Mouse (Mus musculus) Muller cell, postnatal 12 days (primary cell): ENCODE results near the gene Tfec.

ENCODE experiments used
- DNase-seq: peaks from one replicate; pipeline ENCODE4 v3.0.0-alpha.2; 2015; ENCODE audit errors: inconsistent ontology term

Tfec gene

GRCm38 (mm10) chr6:16898251-16898862 is at the start of gene Tfec:
Gene Tfec, minus strand, starts transcription at chr6:16898441.
- no peak for DNase-seq

GRCm38 (mm10) chr6:16947837-16948236 is 49.6 kb upstream of the Tfec start:
- no peak for DNase-seq

- DNase-seq = no peak
Observed at GRCm38 (mm10) chr6:16943513-16943912, 45.3 kb upstream of the Tfec start.

- peak; percentile 97 for DNase-seq
Observed at GRCm38 (mm10) chr6:16942433-16942832, 44.2 kb upstream of the Tfec start.

- DNase-seq = no peak
Observed at GRCm38 (mm10) chr6:16931059-16931458, 32.8 kb upstream of the Tfec start.

- peak; percentile 54 for DNase-seq
Observed at GRCm38 (mm10) chr6:16920111-16920656, 21.9 kb upstream of the Tfec start.

- peak; percentile 20 for DNase-seq
Observed at GRCm38 (mm10) chr6:16891819-16892218, 6.4 kb downstream of the Tfec start.

- no peak for DNase-seq
Observed at GRCm38 (mm10) chr6:16883537-16884307, 14.5 kb downstream of the Tfec start.

- peak; percentile 66 for DNase-seq
Observed at GRCm38 (mm10) chr6:16874021-16874542, 24.2 kb downstream of the Tfec start.

- peak; percentile 14 for DNase-seq
Observed at GRCm38 (mm10) chr6:16870067-16870466, 28.2 kb downstream of the Tfec start.

GRCm38 (mm10) chr6:16868314-16868713 is 29.9 kb downstream of the Tfec start:
- no peak for DNase-seq

- DNase-seq = no peak
Observed at GRCm38 (mm10) chr6:16862753-16863508, 35.3 kb downstream of the Tfec start.

- no peak for DNase-seq
Observed at GRCm38 (mm10) chr6:16862050-16862449, 36.2 kb downstream of the Tfec start.

- DNase-seq = no peak
Observed at GRCm38 (mm10) chr6:16855879-16856545, 42.2 kb downstream of the Tfec start.

GRCm38 (mm10) chr6:16854977-16855376 is 43.3 kb downstream of the Tfec start:
- no peak for DNase-seq

- no peak for DNase-seq
Observed at GRCm38 (mm10) chr6:16846521-16846920, 51.7 kb downstream of the Tfec start.

GRCm38 (mm10) chr6:16835631-16836030 is 62.6 kb downstream of the Tfec start:
- no peak for DNase-seq

GRCm38 (mm10) chr6:16828304-16828703 is 69.9 kb downstream of the Tfec start:
- DNase-seq = no peak

GRCm38 (mm10) chr6:16821985-16822384 is 76.3 kb downstream of the Tfec start:
- DNase-seq = no peak

GRCm38 (mm10) chr6:16806302-16806701 is 91.9 kb downstream of the Tfec start:
- no peak for DNase-seq

GRCm38 (mm10) chr6:16797669-16798068 is 100.6 kb downstream of the Tfec start:
- DNase-seq = peak; percentile 69
